Mouse (Mus musculus) lung, embryonic 14.5 days (tissue): Measurements from ENCODE around the gene Otop2. TPM values are rescaled to one million over a fixed set of nuclear protein-coding genes. Genes with fewer than 3 reads are reported as not detected.

Experiments used
- ATAC-seq: fragments of 200-750 bp; cut with Nextera tagmentation; 2 replicates; pipeline ENCODE4 v1.8.0; 2017; ENCODE audit warnings: mild to moderate bottlenecking, moderate TSS enrichment, moderate library complexity; ENCODE audit not compliant: insufficient read depth
- DNase-seq: peaks from one replicate; pipeline ENCODE4 v3.0.0-alpha.2; 2015
- H3K27ac ChIP-seq: fragments of 300-500 bp; sonication (generic); 2 replicates; pipeline ENCODE4 v1.5.1; 2014; ENCODE audit warnings: low read depth, mild to moderate bottlenecking, moderate library complexity
- H3K27me3 ChIP-seq: fragments of 300-500 bp; sonication (generic); 2 replicates; pipeline ENCODE4 v1.6.1; 2014; ENCODE audit warnings: low read length, control low read depth; ENCODE audit not compliant: insufficient read depth
- H3K36me3 ChIP-seq: fragments of 300-500 bp; sonication (generic); 2 replicates; pipeline ENCODE4 v1.6.1; 2014; ENCODE audit warnings: control low read depth; ENCODE audit not compliant: insufficient read depth
- H3K4me1 ChIP-seq: fragments of 300-500 bp; sonication (generic); 2 replicates; pipeline ENCODE4 v1.6.1; 2014; ENCODE audit warnings: antibody characterized with exemption, control low read depth; ENCODE audit not compliant: insufficient read depth
- H3K4me2 ChIP-seq: fragments of 300-500 bp; sonication (generic); 2 replicates; pipeline ENCODE4 v1.6.1; 2014; ENCODE audit warnings: mild to moderate bottlenecking
- H3K4me3 ChIP-seq: fragments of 300-500 bp; sonication (generic); 2 replicates; pipeline ENCODE4 v1.5.1; 2014; ENCODE audit warnings: low read depth, low read length
- H3K9ac ChIP-seq: fragments of 300-500 bp; sonication (generic); 2 replicates; pipeline ENCODE4 v1.6.1; 2014
- H3K9me3 ChIP-seq: fragments of 300-500 bp; sonication (generic); 2 replicates; pipeline ENCODE4 v1.6.1; 2016; ENCODE audit warnings: low read depth, low read length, control low read depth
- CTCF ChIP-seq: IDR thresholded peaks from 2 replicates; pipeline ENCODE4 v1.5.1; 2016; ENCODE audit warnings: antibody characterized with exemption, low read depth
- WGBS: fragments of 180-500 bp; shearing (Covaris S2); extraction: QIAGEN DNeasy Blood & Tissue Kit; methylation state at CpG from one replicate; pipeline ENCODE4 v1.1.7; 2014; 5-methylcytosine and 5-hydroxymethylcytosine counted together
- polyA plus RNA-seq: library from polyadenylated mRNA; unstranded; fragments of >200 nt; fragmentation: Nextera tagmentation; extraction: Ambion mirVana; gene quantifications from 2 replicates; pipeline ENCODE4 v1.2.1, GENCODE M21; 2014

Gene Otop2
- polyA plus RNA-seq, 1 experiment from 2014 or later, result not detected

DNA sequence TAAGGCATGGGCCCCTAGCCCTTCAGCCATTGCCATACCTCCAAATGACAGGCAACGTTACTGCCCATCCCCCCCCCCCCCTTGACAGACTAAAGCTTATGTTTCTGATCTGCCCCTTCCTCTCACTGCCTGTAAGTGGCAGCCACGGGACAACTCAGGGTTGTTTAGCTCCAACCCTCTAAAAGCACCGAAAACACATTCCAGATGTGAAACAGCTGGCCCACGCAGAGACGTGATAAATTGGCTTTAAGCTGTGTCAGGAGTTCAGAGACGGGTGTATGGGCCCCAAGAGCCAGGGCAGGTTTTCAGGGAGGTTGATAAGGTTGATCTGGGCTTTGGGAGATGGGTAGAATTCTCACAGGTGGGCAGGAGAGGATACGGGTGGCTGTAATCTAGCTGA lies 38.6 kb downstream of the Otop2 start:
- 16% methylated on average over 7 of the region's 7 CpGs for WGBS
- Histone ChIP-seq H3K27me3 (peaks cover 18% of the 10 kb centered on the region; the same call in 1 of the 2 replicates), H3K4me3 (no peak overlapping the region), H3K27ac (no peak overlapping the region), H3K9ac (no peak overlapping the region), H3K36me3 (no peaks in the 10 kb centered on the region), H3K4me2 (no peak overlapping the region), H3K9me3 (no peaks in the 10 kb centered on the region), H3K4me1 (no peaks in the 10 kb centered on the region)
- peak; percentile 67 for DNase-seq
- no peak for TF ChIP-seq CTCF
- no peak for ATAC-seq

DNA sequence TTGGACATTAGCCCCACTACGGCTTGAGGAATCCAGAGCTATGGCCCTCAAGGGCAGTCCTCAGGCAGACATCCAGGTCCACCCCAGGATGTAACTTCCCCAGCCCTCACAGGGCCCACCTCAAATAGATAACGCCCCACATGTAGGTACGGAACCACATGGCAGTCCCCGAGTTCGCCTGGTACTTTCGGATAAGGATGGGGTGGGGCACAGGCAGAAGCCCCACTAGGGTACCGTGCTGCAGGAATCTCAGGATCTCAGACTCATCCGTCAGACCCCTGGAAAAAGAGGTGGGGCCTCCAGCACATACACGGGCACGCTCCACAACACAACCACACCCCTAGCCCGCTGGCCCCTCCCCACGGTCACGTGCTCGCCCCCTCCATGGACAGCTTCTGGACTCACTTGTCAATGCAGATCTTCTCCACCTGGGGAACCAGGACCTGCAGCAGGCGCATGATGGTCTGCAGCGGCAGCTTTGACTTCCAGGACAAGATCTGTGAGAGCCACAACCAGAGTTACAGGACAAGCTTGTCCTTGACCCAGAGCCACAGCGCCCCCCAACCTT lies 41.8 kb downstream of the Otop2 start:
- Histone ChIP-seq H3K36me3 (no peaks in the 10 kb centered on the region), H3K4me2 (no peak overlapping the region), H3K27me3 (peaks cover 14% of the 10 kb centered on the region; the same call in 1 of the 2 replicates), H3K9me3 (no peaks in the 10 kb centered on the region), H3K4me3 (no peak overlapping the region), H3K9ac (no peak overlapping the region), H3K27ac (no peak overlapping the region), H3K4me1 (no peaks in the 10 kb centered on the region)
- no peak for TF ChIP-seq CTCF
- no peak; the same call in 1 of the 2 replicates for ATAC-seq
- 41% methylated on average over 17 of the region's 17 CpGs for WGBS
- DNase-seq, result no peak

DNA sequence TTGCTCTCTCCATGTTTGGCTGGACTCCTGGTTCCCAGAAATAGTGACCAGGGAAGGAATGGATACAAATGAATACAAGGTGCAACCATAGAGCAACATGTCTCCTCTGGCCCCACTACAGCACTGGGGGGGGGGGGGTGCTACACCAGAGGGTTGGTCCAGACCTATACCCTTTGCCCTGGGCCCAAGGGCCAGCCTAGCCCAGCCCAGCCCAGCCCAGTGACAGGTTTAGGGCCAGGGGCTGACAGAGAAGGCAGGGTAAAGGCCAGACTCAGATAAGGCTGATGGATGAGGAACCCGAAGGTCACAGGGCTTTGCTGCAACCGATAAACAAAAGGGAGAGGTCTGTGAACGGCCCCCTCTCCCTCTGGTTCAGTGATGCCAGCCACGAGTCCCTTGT lies 43.0 kb downstream of the Otop2 start:
- DNase-seq (no peak), ATAC-seq (no peak)
- H3K4me2 ChIP-seq, result no peak overlapping the region
- 0 out of 2 replicates have a peak, but pooled peaks cover 2% of the 10 kb centered on the region for H3K27me3 ChIP-seq
- TF ChIP-seq CTCF, result no peak
- no peaks in the 10 kb centered on the region for H3K9me3 ChIP-seq
- WGBS, result 18% methylated on average over 4 of the region's 4 CpGs
- H3K27ac ChIP-seq, result no peak overlapping the region
- H3K36me3 ChIP-seq, result no peaks in the 10 kb centered on the region
- H3K4me1 ChIP-seq, result no peaks in the 10 kb centered on the region
- no peak overlapping the region for H3K9ac ChIP-seq
- no peak overlapping the region for H3K4me3 ChIP-seq

DNA sequence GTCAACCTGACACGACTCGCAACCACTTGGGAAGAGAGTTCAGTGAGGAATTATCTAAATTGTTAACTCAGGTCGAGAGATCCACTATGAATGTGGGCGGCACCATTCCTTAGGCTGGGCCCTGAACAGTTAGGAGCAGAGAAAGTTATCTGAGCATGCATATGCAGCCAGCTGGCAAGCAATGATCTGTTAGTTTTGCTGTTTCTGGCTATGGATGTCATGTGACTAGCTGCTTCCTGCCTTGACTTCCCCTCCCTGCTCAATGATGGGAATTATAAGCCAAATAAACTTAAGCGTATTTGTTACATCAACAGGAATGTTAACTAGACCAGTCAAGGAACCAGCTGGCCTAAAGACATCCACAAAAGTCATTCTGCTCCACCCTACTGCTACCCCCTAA lies 46.4 kb downstream of the Otop2 start:
- 82% methylated on average over 5 of the region's 5 CpGs for WGBS
- no peak for TF ChIP-seq CTCF
- DNase-seq (no peak), ATAC-seq (no peak)
- no peak overlapping the region for H3K9ac ChIP-seq
- no peaks in the 10 kb centered on the region for H3K4me1 ChIP-seq
- no peaks in the 10 kb centered on the region for H3K36me3 ChIP-seq
- no peak overlapping the region for H3K4me3 ChIP-seq
- H3K27me3 ChIP-seq, result no peaks in the 10 kb centered on the region
- no peak overlapping the region for H3K27ac ChIP-seq
- no peaks in the 10 kb centered on the region for H3K9me3 ChIP-seq
- H3K4me2 ChIP-seq, result no peak overlapping the region

DNA sequence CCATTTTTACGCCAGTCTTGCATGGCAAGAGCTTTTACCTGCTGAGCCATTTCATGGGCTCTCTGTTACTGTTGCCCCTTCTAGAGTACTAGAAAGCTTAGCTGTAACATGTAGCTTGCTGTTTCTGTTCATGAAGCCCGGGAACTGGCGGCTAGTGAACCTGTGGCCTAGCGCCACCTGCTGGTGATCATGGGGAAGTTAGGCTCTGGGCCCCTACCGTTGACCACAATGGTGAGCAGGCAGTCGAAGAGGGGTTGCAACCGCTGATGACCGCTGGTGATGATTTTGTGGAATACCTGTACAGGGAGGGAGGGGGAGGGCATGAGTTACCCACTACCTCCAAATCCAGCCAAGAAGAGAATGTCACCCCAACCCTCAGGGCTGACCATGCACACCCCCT lies 47.2 kb downstream of the Otop2 start:
- Histone ChIP-seq H3K36me3 (no peaks in the 10 kb centered on the region), H3K9ac (no peak overlapping the region), H3K27ac (no peak overlapping the region), H3K4me2 (no peak overlapping the region), H3K4me3 (no peak overlapping the region), H3K27me3 (no peaks in the 10 kb centered on the region), H3K9me3 (no peaks in the 10 kb centered on the region), H3K4me1 (no peaks in the 10 kb centered on the region)
- ATAC-seq (0 out of 2 replicates have a peak, but pooled peaks have one; percentile 35), DNase-seq (peak; percentile 92)
- 6% methylated on average over 8 of the region's 8 CpGs for WGBS
- TF ChIP-seq CTCF, result peak; percentile 99

DNA sequence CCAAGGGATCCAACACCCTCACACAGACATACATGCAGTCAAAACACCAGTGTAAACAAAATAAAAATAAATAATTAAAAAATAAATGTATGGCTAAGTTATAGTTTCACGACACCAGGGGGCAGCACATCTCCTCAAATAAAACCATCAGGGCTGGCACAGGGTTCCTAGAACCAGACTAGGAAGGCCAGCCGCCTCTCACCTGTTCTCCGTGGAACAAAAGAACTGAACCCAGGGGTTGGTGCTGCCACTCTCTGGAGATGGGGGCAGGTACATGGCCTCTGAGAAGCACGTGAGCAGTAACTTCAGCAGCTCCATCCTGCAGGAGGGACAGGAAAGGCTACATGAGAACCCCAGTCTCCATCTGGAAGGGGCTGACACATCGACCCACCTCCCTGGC lies 51.5 kb downstream of the Otop2 start:
- peak; percentile 68 for TF ChIP-seq CTCF
- ATAC-seq (0 out of 2 replicates have a peak, but pooled peaks have one; percentile 39), DNase-seq (peak; percentile 91)
- no peak overlapping the region for H3K27ac ChIP-seq
- no peak overlapping the region for H3K9ac ChIP-seq
- no peaks in the 10 kb centered on the region for H3K27me3 ChIP-seq
- no peak overlapping the region for H3K4me2 ChIP-seq
- H3K36me3 ChIP-seq, result no peaks in the 10 kb centered on the region
- H3K4me3 ChIP-seq, result no peak overlapping the region
- H3K4me1 ChIP-seq, result no peaks in the 10 kb centered on the region
- H3K9me3 ChIP-seq, result no peaks in the 10 kb centered on the region
- 17% methylated on average over 5 of the region's 5 CpGs for WGBS

DNA sequence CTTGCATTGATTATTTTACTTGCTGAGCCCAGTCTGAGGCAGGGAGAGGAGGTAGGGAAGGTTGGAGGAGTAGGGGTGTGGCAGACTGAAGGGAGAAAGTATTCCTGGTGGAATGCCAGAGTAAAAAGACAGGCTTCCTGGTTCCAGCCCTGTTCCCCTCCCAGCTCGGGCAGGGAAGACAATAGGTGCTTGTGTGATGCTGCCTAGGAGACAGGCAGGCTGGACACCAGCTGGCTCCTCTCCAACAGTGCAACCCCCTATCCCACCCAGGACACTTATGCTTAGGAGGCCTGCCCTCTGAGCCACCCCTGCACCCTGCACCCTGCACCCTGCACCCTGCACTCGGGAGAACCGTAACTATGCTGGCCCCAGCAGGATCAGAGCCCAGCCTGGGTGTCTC lies 52.3 kb downstream of the Otop2 start:
- 38% methylated on average over 3 of the region's 3 CpGs for WGBS
- DNase-seq (peak; percentile 40), ATAC-seq (peak; percentile 27; the same call in 1 of the 2 replicates)
- H3K27ac ChIP-seq, result peak overlapping the region; percentile 12; the same call in 1 of the 2 replicates
- H3K27me3 ChIP-seq, result no peaks in the 10 kb centered on the region
- no peaks in the 10 kb centered on the region for H3K9me3 ChIP-seq
- no peak overlapping the region for H3K4me3 ChIP-seq
- no peaks in the 10 kb centered on the region; the same call in 1 of the 2 replicates for H3K4me1 ChIP-seq
- no peak for TF ChIP-seq CTCF
- H3K36me3 ChIP-seq, result no peaks in the 10 kb centered on the region
- 0 out of 2 replicates have a peak overlapping the region, but pooled peaks have one; percentile 18 for H3K4me2 ChIP-seq
- H3K9ac ChIP-seq, result no peak overlapping the region
